Mouse (Mus musculus) C2C12 (cell line): Measurements from ENCODE around the gene Arpp21. TPM values are rescaled to one million over a fixed set of nuclear protein-coding genes. Genes with fewer than 3 reads are reported as not detected.

Experiments
- H3K27me3 ChIP-seq: one replicate; pipeline ENCODE4 v1.6.1; 2011; ENCODE audit not compliant: control insufficient read depth, insufficient read depth, insufficient read length
- H3K36me3 ChIP-seq: one replicate; pipeline ENCODE4 v1.6.1; 2011; ENCODE audit not compliant: control insufficient read depth, insufficient read depth
- H3K4me3 ChIP-seq: one replicate; pipeline ENCODE4 v1.5.1; 2011; ENCODE audit warnings: mild to moderate bottlenecking, control low read depth; ENCODE audit not compliant: poor library complexity, insufficient read depth, severe bottlenecking
- H3K79me2 ChIP-seq: one replicate; pipeline ENCODE4 v1.6.1; 2011; ENCODE audit not compliant: control insufficient read depth, insufficient read depth
- H3K79me3 ChIP-seq: one replicate; pipeline ENCODE4 v1.6.1; 2011; ENCODE audit warnings: low read depth, control low read depth
- H3ac ChIP-seq: one replicate; pipeline ENCODE3; 2011; ENCODE audit warnings: low read depth; ENCODE audit not compliant: control insufficient read depth, insufficient read length
- CEBPB ChIP-seq: IDR thresholded peaks from one replicate; pipeline ENCODE4 v1.6.1; 2011; ENCODE audit warnings: low read depth, mild to moderate bottlenecking, control low read depth, moderate library complexity
- CTCF ChIP-seq: IDR thresholded peaks from one replicate; pipeline ENCODE4 v1.5.1; 2011; ENCODE audit not compliant: control insufficient read depth, insufficient read depth, insufficient read length
- FOSL1 ChIP-seq: IDR thresholded peaks from one replicate; pipeline ENCODE4 v1.8.0; 2011; ENCODE audit warnings: mild to moderate bottlenecking, low read length; ENCODE audit not compliant: poor library complexity, insufficient read depth, severe bottlenecking
- MAX ChIP-seq: IDR thresholded peaks from one replicate; pipeline ENCODE4 v1.6.1; 2011; ENCODE audit warnings: mild to moderate bottlenecking, control low read depth
- MYOD1 ChIP-seq: IDR thresholded peaks from one replicate; pipeline ENCODE4 v1.6.1; 2011; ENCODE audit warnings: low read depth; ENCODE audit not compliant: control insufficient read depth, insufficient read length
- MYOG ChIP-seq: IDR thresholded peaks from one replicate; pipeline ENCODE4 v1.6.1; 2011; ENCODE audit not compliant: control insufficient read depth, insufficient read length; ENCODE audit errors: extremely low read depth
- USF1 ChIP-seq: IDR thresholded peaks from one replicate; pipeline ENCODE4 v1.6.1; 2011; ENCODE audit warnings: low read depth, mild to moderate bottlenecking, control low read depth, moderate library complexity
- polyA plus RNA-seq: library from polyadenylated mRNA; unstranded; fragments of >200 nt; fragmentation: generic; extraction: Trizol; gene quantifications from one replicate; pipeline ENCODE4 v1.2.1, GENCODE M21; 2012; ENCODE audit warnings: missing spikeins

The Arpp21 gene
- polyA plus RNA-seq, 1 experiment = 0.16 TPM

GRCm38 (mm10) chr9:112185746-112186145 is 50.0 kb downstream of the Arpp21 start:
- TF ChIP-seq CTCF (no peak), FOSL1 (no peak), USF1 (no peak), MAX (no peak), MYOG (no peak), MYOD1 (no peak), CEBPB (no peak)
- Histone ChIP-seq H3K27me3 (no peaks in the 10 kb centered on the region), H3ac (no peak overlapping the region), H3K4me3 (no peak overlapping the region), H3K79me2 (no peaks in the 10 kb centered on the region), H3K79me3 (no peaks in the 10 kb centered on the region), H3K36me3 (no peaks in the 10 kb centered on the region)

DNA sequence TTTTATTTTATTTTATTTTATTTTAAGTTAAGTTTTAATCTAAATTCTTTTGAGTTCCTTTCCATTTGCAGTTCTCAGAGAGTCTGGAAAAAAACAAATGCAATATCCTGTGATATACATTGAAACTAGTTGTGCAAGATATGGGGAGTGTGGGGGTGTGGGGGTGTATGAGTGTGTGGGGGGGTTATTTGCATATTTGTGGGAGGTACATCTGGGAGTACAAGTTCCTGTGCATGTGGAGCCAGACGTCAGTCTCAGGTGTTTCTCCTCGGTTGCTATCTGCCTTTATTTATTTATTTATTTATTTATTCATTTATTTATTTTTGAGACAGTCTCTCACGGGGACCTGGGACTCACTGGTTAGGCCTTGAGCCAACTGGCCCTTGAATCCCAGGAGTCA is 53.0 kb downstream of the Arpp21 start:
- Histone ChIP-seq H3ac (no peak overlapping the region), H3K4me3 (no peak overlapping the region), H3K79me3 (no peaks in the 10 kb centered on the region), H3K79me2 (no peaks in the 10 kb centered on the region), H3K36me3 (no peaks in the 10 kb centered on the region), H3K27me3 (no peaks in the 10 kb centered on the region)
- TF ChIP-seq CTCF = no peak
- no peak for TF ChIP-seq CEBPB
- no peak for TF ChIP-seq MYOG
- no peak for TF ChIP-seq MAX
- TF ChIP-seq MYOD1 = no peak

- H3ac ChIP-seq = no peak overlapping the region
- H3K27me3 ChIP-seq = no peaks in the 10 kb centered on the region
- H3K79me3 ChIP-seq = no peaks in the 10 kb centered on the region
- no peaks in the 10 kb centered on the region for H3K36me3 ChIP-seq
- no peaks in the 10 kb centered on the region for H3K79me2 ChIP-seq
- no peak overlapping the region for H3K4me3 ChIP-seq
- TF ChIP-seq MAX (no peak), FOSL1 (no peak), MYOD1 (no peak), CTCF (no peak), CEBPB (no peak), MYOG (no peak), USF1 (no peak)
Measured at GRCm38 (mm10) chr9:112180006-112180405, 55.7 kb downstream of the Arpp21 start.

GRCm38 (mm10) chr9:112178438-112178837 is 57.3 kb downstream of the Arpp21 start:
- Histone ChIP-seq H3K79me2 (no peaks in the 10 kb centered on the region), H3K4me3 (no peak overlapping the region), H3ac (no peak overlapping the region), H3K36me3 (no peaks in the 10 kb centered on the region), H3K79me3 (no peaks in the 10 kb centered on the region), H3K27me3 (no peaks in the 10 kb centered on the region)
- no peak for TF ChIP-seq USF1
- TF ChIP-seq MYOG = no peak
- no peak for TF ChIP-seq FOSL1
- TF ChIP-seq CEBPB = no peak
- no peak for TF ChIP-seq MYOD1
- TF ChIP-seq CTCF = no peak
- TF ChIP-seq MAX = no peak

- H3K79me3 ChIP-seq = no peaks in the 10 kb centered on the region
- H3ac ChIP-seq = no peak overlapping the region
- no peaks in the 10 kb centered on the region for H3K27me3 ChIP-seq
- no peaks in the 10 kb centered on the region for H3K36me3 ChIP-seq
- H3K79me2 ChIP-seq = no peaks in the 10 kb centered on the region
- no peak for TF ChIP-seq FOSL1
- H3K4me3 ChIP-seq = no peak overlapping the region
Measured at GRCm38 (mm10) chr9:112177569-112177968, 58.2 kb downstream of the Arpp21 start.

- no peak overlapping the region for H3K4me3 ChIP-seq
- H3K79me2 ChIP-seq = no peaks in the 10 kb centered on the region
- no peak overlapping the region for H3ac ChIP-seq
- no peaks in the 10 kb centered on the region for H3K27me3 ChIP-seq
- no peaks in the 10 kb centered on the region for H3K79me3 ChIP-seq
- no peaks in the 10 kb centered on the region for H3K36me3 ChIP-seq
- TF ChIP-seq MAX (no peak), FOSL1 (no peak), CTCF (no peak), MYOD1 (no peak), MYOG (no peak), CEBPB (no peak)
Measured at GRCm38 (mm10) chr9:112176317-112176716, 59.4 kb downstream of the Arpp21 start.
